Mouse (Mus musculus): ENCODE results near the gene Rgs6.

Gene Rgs6

DNA sequence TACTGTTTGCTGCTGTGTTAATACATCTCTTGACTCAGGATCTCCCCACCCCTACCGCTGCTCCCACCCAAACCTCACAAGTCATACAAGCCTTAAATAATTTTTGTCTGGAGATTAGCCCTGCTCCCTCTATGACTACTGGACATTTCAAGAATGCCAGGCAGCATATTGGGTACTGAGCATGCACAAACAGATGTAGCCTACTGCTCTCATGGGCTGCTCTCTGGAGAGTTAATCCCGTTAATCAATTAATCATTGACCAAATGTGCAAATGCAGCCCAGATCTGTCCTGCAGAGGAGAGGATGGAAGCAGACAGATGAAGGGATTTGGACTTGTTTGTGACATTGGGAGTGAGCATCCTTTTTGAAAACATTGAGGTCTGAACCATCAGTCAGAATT is at the start of gene Rgs6:
TSS of gene Rgs6 (plus strand) at position 276 of the 400 bp plus-strand sequence.
- DNase-seq (ENCODE audit: low spot score) = no peak

GRCm38 (mm10) chr12:82547127-82547526 is 41.0 kb upstream of the Rgs6 start:
- no peak for DNase-seq (ENCODE audit: low spot score)

DNA sequence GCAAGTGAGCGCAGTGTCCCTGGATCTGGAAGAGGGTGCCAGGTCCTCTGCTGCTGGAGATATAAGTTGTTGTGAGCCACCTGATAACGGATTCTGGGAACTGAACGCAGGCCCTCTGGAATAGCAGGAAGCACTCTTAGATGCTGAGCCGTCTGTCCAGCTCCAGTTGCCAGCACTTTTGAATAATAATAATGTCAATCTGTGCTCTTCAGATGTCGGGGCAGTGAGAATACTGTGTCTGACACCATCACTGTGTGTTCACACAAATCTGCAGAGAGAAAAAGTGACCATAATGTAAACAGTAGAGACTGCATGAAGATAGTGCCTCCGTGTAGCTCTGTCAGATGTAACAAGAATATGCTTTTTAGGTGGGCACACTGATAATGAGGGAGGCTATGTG is 38.9 kb upstream of the Rgs6 start:
- DNase-seq (ENCODE audit: low spot score) = no peak

DNA sequence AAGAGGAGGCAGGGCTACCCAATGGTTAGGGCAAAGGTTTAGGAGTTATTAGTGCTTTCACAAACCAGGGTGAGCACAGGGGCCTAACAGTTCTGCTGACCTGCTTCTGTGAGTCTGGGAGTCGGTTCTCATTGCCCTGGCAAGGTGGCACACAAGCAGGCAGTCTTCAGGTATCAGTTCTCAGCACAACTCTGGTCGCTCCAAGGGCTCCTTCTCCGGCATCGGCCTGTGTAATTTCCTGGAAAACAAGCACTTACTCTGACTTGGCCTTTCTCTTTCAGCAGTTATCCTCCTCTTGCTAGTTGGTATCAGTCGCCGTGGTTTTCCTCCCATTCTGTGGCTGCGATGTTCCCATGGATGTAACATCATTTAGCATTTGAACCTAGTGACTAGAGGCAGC is 38.0 kb upstream of the Rgs6 start:
- no peak for DNase-seq (ENCODE audit: low spot score)

DNA sequence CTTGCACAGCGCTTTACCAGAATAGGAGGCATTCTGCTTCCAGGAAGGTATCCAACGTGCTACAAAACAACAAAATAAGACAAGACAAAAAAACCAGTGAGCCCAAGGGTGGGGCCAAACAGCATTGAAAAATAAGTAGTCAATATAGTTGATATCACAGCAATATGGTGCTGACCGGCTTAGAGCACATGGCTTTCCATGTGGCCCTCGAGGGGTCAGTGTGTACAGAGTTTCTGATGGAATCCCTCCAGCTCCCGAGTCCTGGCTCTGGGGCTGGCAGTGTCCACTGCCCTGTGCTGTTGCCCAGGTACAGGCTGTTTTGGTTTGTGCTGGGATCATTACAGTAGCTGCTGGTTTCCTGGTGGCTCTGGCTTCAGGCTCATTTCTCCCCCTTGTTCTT is 35.7 kb upstream of the Rgs6 start:
- DNase-seq (ENCODE audit: low spot score) = no peak

GRCm38 (mm10) chr12:82562916-82563315 is 25.2 kb upstream of the Rgs6 start:
- no peak for DNase-seq (ENCODE audit: low spot score)

DNA sequence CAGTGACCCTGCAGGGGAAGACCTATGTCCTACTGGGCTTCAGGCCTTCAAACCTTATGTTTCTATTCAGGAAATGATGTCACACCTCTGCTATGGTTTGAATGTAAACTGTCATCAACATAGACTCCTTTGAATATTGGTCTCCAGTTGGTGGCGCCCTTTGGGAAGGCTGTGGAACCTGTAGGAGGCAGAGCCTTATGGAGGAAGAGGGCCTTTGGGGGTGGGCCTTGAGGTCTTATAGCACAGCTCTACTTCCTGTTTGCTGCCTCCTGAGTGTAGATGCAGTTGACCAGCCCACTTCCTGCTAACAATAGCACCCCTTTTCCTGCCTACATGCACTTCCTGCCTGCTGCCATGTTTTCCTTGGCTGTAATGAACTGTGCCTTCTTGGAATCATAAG is 19.7 kb upstream of the Rgs6 start:
- no peak for DNase-seq (ENCODE audit: low spot score)

- no peak for DNase-seq (ENCODE audit: low spot score)
Measured at GRCm38 (mm10) chr12:82572706-82573105, 15.4 kb upstream of the Rgs6 start.

DNA sequence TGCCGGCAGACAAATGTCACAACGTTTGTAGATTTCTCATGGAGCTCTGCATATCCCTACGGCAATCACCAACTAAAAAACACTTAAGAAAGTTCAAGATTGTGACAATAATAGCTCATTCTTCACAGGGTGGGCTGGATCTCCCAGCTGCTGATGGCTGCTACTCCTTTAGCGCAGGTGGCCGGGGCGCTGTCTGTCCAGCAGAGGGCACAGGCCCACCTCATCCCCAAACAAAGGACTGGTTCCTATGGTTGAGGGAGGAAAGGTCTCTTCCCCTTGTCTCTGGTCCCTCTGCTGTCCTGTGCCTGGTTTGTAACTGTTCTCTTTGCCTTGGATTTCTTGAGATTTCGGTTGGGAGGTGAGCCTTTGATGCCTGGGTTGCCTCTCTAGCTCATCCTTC is 1.5 kb upstream of the Rgs6 start:
- no peak for DNase-seq (ENCODE audit: low spot score)

DNA sequence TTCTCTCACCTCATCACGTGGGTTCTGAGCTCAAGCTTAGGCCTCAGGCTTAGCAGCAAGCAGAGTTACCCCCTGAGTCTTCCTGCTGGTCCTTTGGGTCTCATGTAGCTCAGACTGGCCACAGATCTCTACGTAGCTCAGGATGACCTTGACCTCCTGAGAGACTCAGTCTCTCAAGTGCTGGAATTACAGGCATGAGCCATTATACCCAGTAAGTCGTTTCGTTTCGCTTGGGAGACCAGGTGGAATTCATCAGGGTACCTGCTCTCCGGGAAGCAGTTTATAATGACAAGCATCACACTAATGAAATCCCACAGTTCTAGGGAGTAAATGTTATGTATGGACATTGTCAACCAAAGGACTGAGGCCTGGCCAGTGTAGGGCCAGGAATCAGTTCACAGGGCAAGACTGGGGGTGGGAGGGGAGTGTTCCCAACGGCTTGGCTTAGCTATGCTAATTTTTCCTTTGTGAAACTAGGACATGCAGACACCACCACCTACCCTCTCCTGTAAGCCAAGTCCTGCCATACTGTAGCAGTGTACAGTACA is 670 bp upstream of the Rgs6 start:
- no peak for DNase-seq (ENCODE audit: low spot score)

DNA sequence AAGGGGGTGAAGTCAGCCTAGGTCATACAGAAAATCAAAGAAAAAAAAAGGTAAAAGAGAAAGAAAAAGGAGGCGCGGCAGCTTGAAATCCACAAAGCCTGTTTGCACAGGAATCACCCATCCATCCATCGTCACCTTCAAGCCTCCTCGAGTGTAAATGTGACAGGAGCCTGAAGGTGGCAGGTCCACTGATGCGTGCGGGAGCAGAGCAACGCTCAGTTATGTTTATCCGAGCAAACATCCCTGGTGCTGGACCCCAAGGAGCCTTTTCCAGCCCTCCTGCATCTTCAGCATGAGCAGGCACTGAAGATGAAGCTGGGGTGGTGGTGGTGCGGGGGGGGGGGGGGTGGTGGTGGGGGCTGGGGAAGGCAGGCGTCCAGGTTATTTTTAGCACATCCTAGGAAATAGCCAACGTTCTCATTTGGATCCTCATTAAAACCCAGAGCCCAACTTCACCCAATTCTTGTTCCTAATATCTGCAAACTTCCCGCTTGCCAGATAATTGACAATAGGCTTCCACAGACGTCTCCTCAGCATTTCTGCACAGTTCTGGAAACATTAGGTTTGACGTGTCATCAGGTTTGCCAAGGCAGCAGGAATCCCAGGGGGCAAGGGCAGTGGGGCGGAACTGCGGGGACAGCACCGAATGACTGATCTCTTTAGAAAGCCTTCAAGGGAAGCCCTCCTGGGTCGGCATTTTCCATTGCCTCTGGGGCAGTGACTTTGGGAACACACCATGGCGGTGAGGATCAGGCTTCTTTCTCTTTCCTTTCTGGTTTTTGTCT is 946 bp downstream of the Rgs6 start:
- no peak for DNase-seq (ENCODE audit: low spot score)

- no peak for DNase-seq (ENCODE audit: low spot score)
Measured at GRCm38 (mm10) chr12:82599011-82599410, 10.9 kb downstream of the Rgs6 start.

GRCm38 (mm10) chr12:82600406-82600805 is 12.3 kb downstream of the Rgs6 start:
- no peak for DNase-seq (ENCODE audit: low spot score)

GRCm38 (mm10) chr12:82602823-82603222 is 14.7 kb downstream of the Rgs6 start:
- no peak for DNase-seq (ENCODE audit: low spot score)

GRCm38 (mm10) chr12:82603308-82603707 is 15.2 kb downstream of the Rgs6 start:
- no peak for DNase-seq (ENCODE audit: low spot score)

DNA sequence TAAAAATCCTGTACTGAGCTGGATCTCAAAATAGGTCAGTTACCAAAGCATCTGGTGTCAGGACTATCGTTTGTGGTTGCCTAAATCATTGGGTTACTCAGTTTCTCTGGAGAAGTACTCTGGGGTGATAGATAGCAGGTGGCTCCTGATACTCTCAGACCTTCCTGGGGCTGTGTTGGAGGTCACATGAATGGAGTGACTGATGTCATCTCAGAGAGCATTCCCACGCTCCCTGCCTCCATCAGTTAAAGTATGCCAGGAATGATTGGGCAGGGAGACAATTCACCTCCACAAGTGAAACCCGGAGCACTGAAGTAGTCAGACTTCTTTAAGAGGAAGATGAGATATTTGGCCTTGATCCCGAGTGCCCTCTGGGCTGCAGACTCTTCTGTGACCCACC is 15.9 kb downstream of the Rgs6 start:
- DNase-seq (ENCODE audit: low spot score) = no peak

DNA sequence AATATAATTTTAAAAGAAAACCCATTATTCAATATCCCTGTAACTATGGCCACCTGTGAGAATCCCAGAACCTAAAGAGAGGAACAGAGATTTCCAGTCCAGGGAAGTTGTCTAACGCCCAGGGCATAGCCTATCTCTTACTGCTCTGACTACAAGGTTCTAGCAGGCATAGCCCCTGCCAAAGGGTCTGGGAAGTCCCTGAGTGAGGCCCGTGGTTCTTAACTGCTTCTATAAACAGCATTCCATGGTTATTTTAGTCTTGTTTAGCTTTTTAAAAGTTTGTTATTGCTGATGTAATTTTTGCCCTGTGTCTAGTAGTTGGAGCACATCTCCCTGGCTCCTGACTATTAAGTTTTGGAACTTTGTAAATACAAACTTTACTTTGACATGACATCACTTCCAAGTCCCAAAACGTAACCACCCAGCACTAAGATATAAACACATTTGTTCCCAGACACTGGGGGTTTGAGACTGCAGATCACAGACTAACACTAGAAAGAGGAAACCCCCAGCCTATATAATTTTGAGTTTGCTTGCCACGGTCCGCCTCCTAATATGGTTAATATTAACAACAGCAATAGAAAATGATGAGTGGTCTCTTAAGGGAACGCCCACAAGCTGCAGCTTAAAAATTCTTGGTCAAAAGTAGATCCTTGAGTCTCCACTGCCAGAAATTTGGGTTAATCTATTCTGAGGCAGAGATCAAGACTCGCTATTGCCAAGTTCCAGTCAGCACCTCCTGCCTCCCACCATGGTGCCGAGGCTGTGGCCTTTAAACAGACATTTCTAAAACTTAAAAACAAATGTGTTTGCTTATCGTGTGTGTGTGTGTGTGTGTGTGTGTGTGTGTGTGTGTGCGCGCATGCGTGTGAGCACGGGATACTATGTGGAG is 24.9 kb downstream of the Rgs6 start:
- DNase-seq (ENCODE audit: low spot score) = no peak

DNA sequence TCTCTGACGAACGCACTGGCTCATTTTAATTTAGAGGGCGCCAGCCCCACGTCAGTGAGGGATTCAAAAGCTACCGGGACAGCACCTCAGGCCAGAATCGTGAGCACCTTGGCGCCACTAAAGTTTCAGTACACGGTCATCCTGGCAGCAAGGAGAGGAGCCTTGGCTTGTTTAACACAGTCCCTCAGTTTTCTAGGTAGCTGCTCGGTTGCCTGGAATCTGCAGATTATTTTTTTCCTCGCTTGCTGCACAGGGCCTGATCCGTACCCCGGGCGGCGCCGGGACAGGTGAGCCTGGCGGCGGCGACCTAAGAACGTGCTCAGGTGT is 28.4 kb downstream of the Rgs6 start:
- no peak for DNase-seq (ENCODE audit: low spot score)

DNA sequence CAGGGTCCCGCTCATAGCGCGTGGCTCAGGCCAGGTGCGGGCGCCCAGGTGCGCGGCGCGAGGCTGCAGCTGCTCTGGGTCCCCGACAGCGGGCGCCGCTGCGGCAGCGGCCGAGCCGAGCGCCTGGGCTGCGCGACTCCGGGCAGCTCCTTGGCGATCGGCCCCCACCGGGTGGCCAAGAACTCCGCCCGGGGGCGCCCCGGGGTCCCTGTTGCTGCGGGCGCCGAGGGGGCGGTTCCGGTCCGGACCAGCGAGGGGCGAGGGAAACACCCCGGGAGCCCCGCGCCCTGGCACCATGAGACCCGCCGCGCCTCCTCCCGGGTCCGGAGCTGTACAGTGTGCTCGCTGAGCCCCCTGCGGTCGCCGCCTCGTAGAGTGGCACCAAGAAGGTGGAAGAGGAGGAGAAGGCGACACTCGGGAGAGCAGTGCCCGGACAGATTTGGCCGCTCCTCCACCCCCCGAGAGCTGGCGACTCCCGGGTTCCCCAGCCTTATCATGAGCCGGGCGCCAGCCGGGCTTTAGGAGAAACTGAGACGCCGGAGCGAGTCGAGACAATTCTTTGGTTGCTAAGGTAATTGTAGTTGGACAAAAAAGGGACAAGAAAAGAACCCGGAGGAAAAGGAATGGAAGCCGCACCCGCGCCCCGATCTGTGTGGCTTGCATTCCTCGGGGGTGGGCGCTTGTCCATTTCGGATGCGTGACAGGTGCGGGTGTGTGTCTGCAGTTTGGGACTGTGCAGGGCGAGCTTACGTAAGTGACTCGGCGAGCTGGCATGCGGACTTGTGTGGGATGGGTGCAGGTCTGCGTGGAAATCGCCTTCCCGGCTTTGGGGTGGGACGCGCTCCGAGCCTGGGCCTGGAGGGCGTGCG is 29.0 kb downstream of the Rgs6 start:
- no peak for DNase-seq (ENCODE audit: low spot score)

DNA sequence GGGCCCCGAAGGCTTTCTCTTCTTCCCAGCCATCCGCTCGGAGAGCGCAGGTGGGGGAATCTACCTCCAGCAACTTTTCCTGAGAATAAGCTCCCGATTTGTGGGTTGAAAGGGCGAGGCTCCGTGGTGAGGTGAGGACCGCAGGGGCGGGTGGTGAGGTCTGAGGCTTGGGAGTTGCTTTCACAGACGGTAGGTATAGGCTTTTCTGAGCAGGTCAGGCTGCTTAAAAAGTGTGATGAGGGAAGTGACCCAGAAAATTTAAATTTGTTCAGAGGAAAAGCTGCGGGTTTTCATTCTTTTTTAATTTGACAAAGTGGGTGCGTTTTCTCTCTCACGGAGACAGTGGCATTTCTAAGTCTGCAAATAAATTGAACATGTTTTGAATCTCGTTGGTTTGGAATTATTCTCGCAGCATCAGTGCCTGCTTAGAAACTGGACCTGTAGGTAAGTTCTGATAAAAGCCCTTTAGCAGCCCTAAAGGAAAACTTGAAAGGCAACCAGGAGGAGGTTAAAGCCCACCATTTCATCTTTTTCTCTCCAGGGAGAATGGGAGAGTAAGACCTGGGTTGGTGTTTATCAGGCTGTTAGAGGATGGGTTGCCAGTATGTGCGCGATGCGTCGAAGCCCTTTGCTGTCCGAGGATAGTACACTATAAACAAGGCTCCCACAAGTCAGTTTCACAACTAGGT is 29.7 kb downstream of the Rgs6 start:
- no peak for DNase-seq (ENCODE audit: low spot score)

DNA sequence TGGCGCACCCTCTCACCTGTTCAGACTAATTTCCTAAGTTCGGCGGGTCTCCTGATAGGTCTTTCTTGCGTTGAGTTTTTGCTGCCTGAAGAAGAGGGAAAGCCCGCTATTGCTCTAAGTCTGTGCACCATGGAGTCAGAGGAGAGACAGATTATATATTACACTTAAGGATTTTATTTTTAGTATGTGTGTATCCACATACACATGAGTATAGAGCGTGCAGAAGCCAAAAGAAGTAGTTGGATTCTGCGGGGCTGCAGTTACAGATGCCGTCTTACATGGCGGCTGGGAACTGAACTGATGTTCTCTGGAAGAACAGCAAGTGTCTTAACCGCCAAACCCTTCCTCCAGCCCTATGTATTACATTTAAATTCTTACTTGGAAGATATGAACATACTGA is 52.3 kb downstream of the Rgs6 start:
- DNase-seq (ENCODE audit: low spot score) = no peak

GRCm38 (mm10) chr12:82647876-82648275 is 59.8 kb downstream of the Rgs6 start:
- no peak for DNase-seq (ENCODE audit: low spot score)

Data from adipocyte (in vitro differentiated cells).